Mouse (Mus musculus): ENCODE measurements around the gene Cabp2. TPM values are rescaled to one million over a fixed set of nuclear protein-coding genes. Genes with fewer than 3 reads are reported as not detected.
"Not testable (repeated sequence)": the region's sequence is repeated elsewhere in the genome, so short reads cannot be mapped to it uniquely, and the experiment has no call there.

The Cabp2 gene
- total RNA-seq (2021) = not detected

DNA sequence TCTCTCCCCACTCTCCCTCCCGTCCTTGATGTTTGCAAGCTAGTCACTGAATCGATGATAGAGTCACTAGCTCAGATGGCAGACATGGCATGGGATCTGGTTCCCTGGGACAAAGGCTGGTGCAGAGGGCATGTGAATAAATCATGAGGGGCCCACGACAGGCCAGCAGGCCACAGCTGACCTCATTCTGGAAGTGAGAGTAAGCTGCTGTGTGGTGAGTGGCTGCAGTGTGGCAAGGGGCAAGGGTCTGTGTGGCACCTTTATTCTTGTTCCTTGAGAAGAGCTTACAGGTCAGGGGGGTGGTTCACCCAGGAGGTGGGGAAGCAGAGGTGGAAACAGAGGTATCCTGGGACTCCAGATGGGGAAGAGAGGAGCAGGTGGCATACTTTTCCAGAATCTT is at the start of gene Cabp2:
TSS of gene Cabp2 (plus strand) at position 185 of the 400 bp plus-strand sequence.
- intact Hi-C loops (cut with DNase I) = loop anchor here (10.0 kb wide), 1 partner anchor 127 kb away; the partner anchor contains the start of gene Aldh3b3
- no peak for DNase-seq

DNA sequence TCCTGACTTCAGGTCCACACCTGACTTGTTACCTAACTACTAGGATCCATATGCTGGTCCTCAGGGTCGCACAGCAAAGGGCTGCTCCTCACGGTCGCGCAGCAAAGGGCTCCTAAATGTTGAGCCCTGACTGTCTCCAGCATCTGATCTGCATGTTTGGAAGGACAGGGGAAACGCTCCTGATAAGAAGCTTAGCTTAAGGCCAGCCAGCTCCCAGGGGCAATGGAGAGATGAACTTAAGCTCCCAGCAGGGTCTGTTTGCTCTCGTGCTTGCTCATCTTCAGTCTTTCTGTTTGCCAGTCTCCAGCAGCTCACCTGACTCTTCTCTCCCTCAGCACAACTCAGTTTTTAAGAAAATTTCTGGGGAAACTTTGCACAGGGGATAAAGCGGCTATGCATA is 48.7 kb upstream of the Cabp2 start:
- DNase-seq = no peak
- intact Hi-C loops (cut with DNase I) = no loop called here

DNA sequence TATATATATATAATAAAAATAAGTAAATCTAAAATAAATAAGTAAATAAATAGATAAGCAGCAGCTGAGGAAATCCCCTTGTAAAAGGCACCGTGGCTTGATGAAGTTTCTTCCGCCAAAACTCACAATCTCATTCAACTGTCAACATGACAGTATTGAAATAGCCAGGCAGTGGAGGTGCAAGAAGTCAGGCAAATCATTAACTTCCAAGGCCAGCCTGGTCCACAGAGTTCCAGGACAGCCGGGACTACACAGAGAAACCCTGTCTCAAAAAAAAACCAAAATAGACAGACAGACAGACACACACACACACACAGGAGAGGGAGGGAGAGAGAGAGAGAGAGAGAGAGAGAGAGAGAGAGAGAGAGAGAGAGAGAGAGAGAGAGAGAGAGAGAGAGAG is 48.1 kb upstream of the Cabp2 start:
- intact Hi-C loops (cut with DNase I) = no loop called here
- no peak for DNase-seq

DNA sequence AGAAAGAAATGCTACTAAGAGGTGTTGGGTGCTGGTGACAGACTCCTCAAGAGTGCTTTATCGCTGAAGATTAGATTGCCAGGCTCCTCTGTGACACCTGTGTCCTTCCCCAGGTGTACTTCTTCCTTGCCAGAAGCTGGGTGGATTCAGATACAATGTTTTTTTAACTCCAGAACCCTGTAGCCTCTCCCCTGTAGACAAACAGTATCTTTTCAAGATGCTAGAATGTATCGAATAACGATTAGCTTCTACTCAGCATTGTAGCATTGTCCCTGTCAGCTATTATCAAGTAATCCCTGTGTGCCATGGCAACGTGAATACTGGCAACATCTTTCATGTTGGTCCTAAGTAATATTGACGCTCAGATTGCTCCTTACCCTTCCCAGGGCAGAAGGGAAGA is 47.6 kb upstream of the Cabp2 start:
- no peak for DNase-seq
- intact Hi-C loops (cut with DNase I) = no loop called here

DNA sequence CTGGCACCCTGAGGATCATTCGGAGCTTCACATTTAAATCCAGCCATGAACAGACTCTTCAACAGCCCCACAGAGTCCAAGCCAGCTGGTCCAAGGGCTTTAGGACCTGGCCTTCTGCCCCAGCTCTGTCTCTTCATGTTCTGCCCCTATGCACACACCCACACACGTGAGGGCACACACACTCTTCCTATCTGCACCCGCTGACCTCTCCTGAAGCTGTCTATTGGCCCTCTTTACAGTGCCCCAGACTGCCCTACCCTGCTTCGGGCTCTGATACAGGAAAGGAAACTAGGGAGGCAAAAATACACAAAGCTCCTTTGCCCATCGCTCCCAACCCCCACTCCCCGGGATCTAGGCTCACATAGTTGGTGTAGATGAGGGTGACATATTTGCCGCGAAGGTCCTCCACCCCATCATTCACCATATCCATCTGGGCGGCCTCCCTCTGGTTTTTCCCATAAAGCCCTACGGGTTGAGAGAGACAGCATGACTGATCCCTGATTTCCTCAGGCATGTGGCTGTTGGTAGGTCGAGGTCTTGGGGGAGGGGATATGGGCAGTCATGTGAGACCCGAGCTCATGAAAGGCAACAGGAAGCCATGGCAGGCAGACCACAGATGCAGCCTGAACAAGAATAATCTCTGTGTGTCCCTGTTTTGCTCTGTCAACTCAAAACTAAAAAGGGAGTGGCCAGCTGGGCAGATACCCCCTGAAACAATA is 44.9 kb upstream of the Cabp2 start:
- intact Hi-C loops (cut with DNase I) = no loop called here
- DNase-seq = no peak

DNA sequence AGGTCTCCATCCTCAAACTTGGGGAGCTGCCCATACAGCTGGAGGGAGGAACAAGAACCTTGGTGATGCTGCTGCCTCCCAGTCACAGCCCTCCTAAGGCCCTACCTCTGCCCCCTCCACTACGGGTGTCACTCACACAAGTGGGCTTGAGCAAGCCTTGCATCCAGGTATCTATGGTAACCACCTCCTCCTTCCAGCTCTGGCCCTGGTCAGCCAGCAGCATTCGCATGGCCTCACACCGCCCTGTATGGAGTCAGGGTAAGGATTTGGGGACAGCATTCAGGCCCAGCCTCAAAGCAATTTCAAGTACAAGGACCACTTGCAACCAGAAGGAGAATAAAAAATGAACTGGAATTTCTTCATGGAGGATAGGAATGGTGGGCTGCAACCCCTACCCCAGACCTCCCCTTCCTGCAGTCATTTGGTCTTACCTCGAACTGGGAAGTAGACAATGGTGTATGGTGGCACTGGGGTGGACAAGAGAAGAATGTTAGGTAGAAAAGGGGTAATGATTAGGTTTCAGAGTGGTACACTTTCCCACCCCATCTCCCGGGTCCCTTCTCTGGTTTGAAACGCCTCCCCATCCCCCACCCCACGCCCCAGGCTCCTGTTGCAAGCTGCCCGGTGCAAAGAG is 44.1 kb upstream of the Cabp2 start:
- intact Hi-C loops (cut with DNase I); DNase-seq: not testable (repeated sequence)

DNA sequence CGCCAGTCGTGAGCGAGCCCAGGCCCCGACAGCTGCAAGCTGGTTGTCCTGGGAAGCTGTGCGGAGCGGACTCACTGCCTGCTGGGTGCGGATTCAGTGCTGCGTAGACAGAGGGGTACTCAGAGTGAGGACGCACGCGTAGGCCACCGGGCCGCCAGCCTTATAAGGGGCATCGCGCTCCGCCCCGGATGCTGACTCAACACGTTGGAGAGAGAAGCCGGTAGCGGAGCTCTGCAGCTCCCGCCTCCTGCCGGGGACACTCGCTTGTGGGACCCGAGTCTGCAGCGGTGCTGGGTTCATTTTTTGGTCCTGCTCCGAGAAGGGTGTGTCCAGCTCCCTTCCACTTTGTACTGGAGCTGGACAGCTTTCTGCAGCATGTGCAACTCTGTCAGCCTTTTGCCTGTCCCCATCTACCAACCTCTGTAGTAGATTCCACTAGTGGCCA is 43.6 kb upstream of the Cabp2 start, which contains the start of gene Gstp1:
TSS of gene Gstp1 (minus strand) at position 198 of the 445 bp plus-strand sequence.
- intact Hi-C loops (cut with DNase I) = no loop called here
- peak; percentile 82 for DNase-seq

DNA sequence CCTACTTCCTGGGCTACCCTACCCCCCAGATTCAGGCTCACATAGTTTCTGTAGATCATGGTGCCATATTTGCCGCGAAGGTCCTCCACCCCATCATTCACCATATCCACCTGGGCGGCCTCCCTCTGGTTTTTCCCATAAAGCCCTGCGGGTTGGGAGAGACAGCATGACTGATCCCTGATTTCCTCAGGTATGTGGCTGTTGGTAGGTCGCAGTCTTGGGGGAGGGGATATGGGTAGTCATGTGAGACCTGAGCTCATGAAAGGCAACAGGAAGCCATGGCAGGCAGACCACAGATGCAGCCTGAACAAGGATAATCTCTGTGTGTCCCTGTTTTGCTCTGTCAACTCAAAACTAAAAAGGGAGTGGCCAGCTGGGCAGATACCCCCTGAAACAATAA is 40.4 kb upstream of the Cabp2 start:
- intact Hi-C loops (cut with DNase I); DNase-seq: not testable (repeated sequence)

DNA sequence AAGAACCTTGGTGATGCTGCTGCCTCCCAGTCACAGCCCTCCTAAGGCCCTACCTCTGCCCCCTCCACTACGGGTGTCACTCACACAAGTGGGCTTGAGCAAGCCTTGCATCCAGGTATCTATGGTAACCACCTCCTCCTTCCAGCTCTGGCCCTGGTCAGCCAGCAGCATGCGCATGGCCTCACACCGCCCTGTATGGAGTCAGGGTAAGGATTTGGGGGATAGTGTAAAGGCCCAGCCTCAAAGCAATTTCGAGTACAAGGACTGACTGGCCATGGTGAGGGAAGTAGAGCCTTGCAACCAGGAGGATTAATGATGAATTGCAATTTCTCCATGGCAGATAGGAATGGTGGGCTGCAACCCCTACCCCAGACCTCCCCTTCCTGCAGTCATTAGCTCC is 39.9 kb upstream of the Cabp2 start:
- DNase-seq; intact Hi-C loops (cut with DNase I): not testable (repeated sequence)

DNA sequence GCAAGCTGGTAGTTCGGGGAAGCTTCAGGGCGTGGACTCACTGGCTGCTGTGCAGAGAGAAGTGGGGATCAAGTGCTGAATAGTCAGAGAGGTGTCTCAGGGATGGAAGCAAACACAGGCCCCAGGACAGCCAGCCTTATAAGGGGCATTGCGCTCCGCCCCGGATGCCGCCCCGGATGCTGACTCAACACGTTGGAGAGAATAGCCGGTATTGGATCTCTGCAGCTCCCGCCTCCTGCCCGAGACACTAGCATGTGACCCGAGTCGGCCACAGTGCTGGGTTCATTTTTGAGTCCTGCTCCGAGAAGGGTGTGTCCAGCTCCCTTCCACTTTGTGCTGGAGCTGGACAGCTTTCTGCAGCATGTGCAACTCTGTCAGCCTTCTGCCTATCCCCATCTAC is 39.3 kb upstream of the Cabp2 start:
- intact Hi-C loops (cut with DNase I) = no loop called here
- no peak for DNase-seq

DNA sequence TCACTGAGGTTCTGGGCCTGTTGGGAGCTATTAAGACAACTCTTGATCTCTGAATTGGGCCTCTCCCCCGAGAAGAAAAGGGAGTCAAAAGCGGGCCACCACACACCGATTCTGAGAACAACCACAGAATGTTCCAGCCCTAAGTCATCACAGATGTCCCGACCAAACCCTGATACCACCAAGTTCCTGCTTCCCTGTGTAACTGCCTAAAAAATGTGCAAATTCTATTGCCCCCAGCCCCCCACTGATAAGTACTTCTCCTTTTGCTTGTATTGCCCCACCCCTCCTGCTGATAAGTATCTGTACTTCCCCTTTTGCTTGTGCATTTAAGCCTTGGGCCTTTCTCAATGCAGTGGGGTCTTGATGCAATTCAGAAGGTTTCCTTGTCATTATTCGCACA is 37.3 kb upstream of the Cabp2 start:
- DNase-seq; intact Hi-C loops (cut with DNase I): not testable (repeated sequence)

DNA sequence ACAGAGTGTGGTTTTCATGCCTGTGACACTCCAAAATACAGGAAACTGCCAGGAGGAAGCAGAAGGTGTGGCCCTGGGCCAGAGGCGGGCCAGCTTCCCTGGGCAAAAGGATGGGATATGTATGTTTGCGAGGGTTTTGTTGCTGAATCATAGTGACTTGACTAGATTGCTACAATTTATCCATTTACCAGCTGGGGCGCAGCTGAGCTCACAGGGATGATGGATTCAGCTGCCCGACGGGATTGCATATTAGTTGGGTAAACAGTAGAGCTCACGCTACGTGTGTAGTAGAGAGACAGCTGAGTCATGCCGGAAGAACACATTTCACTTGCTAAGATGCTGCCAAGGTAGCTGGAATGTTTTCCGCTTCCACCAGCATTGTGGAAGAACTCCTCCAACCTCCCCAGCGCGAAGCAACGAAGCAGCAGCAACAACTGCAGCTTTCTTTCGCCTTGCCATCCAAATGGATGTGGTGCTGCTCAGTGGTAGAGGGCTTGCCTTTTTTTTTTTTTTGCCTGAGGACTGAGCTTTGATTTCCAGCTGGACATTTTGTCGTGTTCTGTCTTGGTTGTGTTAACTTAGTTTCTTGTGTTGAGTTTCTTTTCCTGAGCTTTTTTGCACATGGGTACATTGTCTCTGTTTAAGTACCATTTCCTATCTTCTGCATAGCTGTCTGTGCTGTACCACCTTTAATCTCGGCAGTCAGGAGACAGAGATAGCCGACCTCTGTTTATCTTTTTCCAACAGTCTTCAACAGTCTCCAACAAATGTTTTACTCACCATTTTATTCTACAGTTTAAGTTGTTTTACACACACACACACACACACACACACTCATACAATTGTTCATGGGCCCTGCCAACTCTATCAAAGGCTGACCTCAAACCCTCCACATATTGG is 35.2 kb upstream of the Cabp2 start, which contains the start of gene Gstp2:
TSS of gene Gstp2 (minus strand) at position 58 of the 900 bp plus-strand sequence.
- intact Hi-C loops (cut with DNase I) = no loop called here
- peak; percentile 62 for DNase-seq

DNA sequence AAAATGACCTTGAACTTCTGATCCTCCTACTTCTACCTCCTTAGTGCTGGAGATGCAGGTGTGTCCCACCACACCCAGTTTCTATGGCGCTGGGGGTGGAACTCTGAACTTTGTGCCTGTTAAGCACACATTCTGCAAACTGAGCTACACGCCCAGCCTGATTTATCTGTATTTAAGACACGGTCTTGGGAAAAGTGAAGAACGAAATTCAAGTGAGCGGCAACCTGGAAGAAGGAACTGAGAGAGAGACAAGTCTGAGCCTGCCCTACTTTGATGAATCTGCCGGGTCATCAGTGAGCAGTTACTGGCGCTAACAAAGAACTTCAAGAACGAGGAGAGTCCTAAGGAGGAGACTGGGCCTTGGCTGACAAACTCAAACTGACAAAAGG is 34.5 kb upstream of the Cabp2 start:
- no peak for DNase-seq
- intact Hi-C loops (cut with DNase I) = no loop called here

DNA sequence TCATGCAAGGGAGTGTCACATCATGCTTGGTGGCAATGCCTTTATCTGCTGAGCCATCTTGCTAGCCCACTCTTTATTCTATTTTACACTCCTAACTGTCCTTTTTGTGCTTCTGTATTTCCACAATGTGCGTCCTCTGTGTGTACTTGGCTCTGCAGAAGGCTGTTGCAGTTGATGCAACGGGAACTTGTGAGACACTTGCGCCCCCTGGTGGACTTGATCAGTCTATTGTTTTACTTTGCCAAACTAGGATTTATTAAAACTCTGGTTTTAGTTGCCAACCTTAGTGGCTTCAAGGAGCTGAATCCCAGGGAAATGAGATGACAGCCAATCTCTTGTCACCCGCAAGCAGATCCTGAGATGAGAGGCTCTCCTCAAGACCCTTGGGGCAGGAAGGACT is 33.5 kb upstream of the Cabp2 start:
- DNase-seq = peak; percentile 89
- intact Hi-C loops (cut with DNase I) = no loop called here

DNA sequence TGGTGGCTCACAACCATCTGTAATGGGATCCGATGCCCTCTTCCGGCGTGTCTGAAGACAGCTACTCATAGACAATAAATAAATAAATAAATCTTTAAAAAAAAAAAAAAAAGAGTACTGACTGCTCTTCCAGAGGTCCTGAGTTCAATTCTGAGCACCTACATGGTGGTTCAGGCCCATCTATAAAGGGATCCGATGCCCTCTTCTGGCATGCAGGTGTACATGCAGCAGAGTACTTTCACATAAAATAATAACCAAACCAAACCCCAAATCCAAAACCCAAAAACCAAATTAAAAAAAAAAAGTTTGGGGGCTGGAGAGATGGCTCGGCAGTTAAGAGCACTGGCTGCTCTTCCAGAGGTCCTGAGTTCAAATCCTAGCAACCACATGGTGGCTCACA is 32.3 kb upstream of the Cabp2 start:
- DNase-seq; intact Hi-C loops (cut with DNase I): not testable (repeated sequence)

DNA sequence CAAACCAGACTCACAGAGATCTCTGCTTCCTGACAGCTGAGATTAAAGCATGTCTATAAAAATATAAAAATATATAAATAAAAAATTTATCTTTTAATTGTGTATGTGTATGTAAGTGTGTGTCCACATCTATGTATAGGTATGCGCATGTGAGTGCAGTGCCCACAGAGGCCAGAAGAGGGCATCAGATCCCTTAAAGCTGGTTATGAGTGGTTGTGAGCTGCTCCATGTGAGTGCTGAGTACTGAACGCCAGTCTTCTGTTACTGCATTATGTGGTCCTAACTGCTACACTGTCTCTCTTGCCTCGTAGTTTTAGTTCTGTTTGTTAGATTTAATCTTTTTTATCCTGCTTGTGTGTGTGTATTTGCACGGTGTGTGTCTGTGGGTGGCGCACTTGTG is 30.4 kb upstream of the Cabp2 start:
- no peak for DNase-seq
- intact Hi-C loops (cut with DNase I) = no loop called here

DNA sequence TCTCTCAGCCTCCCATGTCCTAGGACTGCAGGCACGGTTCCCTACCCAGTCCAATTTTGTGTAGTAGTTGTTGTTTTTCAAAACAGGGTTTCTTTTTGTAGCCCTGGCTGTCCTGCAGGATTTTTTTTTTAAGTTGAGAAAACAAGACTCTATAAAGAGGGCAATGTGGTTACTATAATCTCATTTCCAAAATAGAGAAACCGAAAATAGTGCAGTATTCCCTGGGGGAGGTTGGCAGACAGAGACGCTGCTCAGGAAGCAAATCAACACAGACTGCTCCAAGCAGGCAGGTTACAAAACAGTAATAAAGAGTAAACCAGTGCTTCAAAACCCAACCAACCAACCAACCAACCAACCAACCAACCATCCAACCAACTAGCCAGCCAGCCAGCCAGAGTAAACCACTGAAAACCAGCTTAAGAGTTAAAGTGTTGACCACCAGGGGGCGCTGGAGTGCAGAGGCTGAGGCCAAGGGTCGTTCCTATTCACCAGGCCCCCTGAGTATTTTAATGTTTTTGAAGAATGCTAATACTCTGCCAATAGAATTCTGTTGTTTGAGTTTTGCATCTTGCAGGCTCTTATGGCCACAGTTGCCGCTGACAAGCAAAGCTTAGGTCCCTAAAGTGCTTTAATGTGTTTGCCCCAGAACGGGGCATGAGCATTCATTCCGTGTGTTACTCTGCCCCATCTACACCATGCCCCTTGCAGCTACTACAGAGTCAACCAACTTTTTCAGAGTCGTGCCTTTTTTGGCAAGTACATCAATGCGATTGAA is 29.4 kb upstream of the Cabp2 start:
- intact Hi-C loops (cut with DNase I) = no loop called here
- peak; percentile 72 for DNase-seq

DNA sequence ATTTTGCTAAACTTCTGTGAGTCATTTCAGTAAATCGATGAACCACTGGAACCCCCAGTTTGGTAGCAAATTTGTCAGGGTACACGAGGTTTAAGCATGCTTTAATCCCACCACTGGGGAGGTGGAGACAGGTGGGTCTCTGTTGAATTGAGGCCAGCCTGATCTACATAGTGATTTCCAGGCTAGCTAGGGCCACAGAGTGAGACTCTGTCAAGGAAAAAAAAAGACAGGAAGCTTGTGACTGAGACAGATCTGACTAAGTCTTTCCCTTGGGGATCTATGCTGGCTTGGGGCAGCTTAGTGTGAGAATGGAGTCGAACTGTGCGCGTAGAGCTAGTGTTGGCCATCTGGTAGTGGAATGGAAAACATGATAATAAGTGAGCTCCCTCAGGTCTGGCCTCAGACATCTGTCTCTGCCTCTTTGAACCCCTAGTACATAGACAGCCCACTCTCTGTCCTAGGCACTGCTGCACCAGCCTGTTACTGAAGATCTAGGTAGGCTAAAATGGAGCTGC is 28.8 kb upstream of the Cabp2 start:
- intact Hi-C loops (cut with DNase I) = no loop called here
- no peak for DNase-seq

DNA sequence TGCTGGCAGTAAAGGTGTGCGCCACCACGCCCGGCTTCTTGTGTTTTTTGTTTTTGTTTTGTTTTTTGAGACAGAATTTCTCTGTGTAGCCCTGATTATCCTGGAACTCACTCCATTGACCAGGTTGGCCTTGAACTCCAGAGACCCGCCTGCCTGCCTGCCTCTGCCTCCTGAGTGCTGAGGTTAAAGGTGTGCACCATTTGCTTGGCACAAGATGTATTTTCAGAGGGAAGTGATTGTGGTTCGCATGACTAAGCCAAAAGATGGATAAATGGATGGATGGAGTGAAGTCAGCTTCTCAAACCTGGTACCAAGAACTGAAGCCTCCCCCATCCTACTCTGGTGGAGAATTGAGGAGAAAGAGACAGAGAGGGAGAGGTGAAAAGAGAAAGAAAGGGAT is 26.8 kb upstream of the Cabp2 start:
- intact Hi-C loops (cut with DNase I) = no loop called here
- no peak for DNase-seq

DNA sequence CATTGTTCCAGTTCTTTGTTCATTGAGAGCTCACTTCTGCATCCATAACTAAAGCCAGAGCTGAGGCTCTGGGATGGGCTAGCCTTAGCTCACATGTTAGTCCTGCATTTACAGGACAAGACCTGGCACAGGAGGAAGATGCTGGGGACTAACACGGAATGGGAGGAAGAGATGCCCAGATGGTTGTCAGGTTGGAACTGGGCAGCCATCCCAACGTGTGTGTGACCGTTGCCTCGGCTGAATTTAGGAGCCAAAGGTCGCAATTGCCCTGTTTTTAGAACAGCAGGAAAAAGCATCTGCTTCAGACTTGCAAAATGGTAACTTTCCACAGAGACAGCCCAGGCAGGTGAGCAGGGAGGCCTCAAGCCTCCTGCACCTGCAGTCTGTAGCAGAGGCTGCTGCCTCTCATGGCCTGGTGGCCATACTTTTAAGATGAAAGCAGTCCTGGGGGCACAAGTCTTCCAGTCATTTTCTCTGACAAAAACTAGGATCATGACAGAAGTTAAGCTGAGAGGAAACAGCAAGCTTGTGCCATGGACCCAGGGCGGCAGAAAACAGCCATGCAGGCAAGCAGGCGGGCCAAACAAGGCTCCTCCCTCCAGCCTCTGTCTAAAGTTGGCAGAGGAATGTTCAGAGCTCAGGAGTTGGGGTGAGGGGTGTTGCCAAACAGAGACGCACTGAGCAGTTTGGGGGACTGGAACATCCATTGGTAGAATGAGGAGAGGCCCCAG is 26.0 kb upstream of the Cabp2 start:
- DNase-seq = no peak
- intact Hi-C loops (cut with DNase I) = no loop called here

All from left cerebral cortex, postnatal 4 days (tissue).